Mouse (Mus musculus) G1E (cell line): ENCODE results near the gene Ei24.

ENCODE experiments used
- CTCF ChIP-seq: IDR thresholded peaks from 2 replicates; pipeline ENCODE4 v1.5.1; 2012; ENCODE audit warnings: low read depth, low read length, inconsistent platforms, mixed read lengths
- GATA1 ChIP-seq: IDR thresholded peaks from 2 replicates; pipeline ENCODE4 v1.6.1; 2012; ENCODE audit warnings: borderline replicate concordance, low read length, inconsistent platforms, mixed read lengths
- TAL1 ChIP-seq: conservative IDR thresholded peaks from 2 replicates; pipeline ENCODE4 v1.6.1; 2012; ENCODE audit warnings: low read depth, low read length, inconsistent platforms, mixed read lengths

DNA sequence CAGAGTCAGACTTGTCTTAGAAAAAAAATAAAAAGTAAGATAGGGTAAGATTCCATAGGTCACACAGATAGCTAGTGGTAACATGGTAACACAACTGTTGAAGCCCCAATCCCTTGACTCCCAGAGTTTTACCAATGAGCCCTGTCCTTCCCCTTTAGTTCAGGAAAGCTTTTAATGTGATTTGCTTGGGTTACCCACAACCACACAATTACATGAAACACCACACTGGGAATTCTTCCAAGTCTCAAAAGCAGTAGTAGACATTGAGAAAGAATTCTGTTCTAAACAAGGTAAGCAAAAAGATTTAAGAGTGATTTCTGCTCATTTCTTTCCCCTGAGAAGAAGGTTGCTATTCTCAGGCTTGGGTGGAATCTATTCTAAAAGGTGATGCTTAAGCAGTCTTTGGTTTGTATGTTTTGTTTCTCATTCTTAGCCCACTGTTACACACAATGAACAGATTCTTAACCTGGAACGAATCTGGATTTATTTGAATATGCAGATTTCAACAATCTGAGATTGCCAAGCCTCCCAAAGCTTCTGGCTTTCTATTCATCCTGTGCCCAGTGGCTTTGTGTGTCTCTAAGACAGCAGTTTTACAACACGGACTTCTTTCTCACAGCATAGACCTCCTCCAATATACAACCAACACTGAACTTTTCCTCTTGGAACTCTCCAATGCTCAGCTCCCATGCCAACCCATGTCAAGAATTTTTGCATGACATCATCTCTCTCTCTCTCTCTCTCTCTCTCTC is 29.6 kb upstream of the Ei24 start:
- TF ChIP-seq CTCF, result no peak
- TF ChIP-seq GATA1, result no peak
- no peak for TF ChIP-seq TAL1
